Mouse (Mus musculus) spleen, adult 2 months (tissue): ENCODE measurements around the gene Grid2ip.

Experiments used
- CTCF ChIP-seq: fragments of 200-500 bp; IDR thresholded peaks from 2 replicates; pipeline ENCODE4 v1.5.1; 2011; ENCODE audit warnings: mild to moderate bottlenecking, inconsistent platforms; ENCODE audit not compliant: insufficient read depth, insufficient read length, insufficient replicate concordance; ENCODE audit errors: extremely low read depth
- POLR2A ChIP-seq: fragments of 200-500 bp; IDR thresholded peaks from 2 replicates; pipeline ENCODE4 v1.6.1; 2011; ENCODE audit warnings: low read depth, low read length, inconsistent platforms

DNA sequence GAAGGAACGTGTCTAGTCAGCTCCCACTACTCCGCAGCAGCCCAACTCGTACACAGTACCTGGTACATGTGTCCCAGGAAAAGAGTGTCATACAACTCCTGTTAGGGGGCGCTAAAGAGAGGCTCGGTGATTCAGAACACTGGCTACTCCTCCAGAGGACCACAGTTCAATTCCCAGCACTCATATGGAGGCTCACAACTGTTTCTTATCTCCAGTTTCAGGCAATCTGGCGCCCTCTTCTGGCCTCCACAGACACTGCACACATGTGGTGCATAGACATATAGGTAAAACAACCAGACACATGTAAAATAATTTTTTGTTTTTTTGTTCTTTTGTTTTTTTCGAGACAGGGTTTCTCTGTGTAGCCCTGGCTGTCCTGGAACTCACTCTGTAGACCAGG, 37.0 kb downstream of the Grid2ip start:
- TF ChIP-seq POLR2A (no peak), CTCF (no peak)
